Mouse (Mus musculus) right cerebral cortex, adult 2 months (tissue): Measurements from ENCODE around the gene Cyp4b1.
"Not testable (repeated sequence)": the region's sequence is repeated elsewhere in the genome, so short reads cannot be mapped to it uniquely, and the experiment has no call there.

Experiments
- DNase-seq, 2 experiments: peaks; one replicate each; pipeline ENCODE4 v3.0.0; 2021 to 2022; ENCODE audit warnings: low spot score in 2 of 2

The Cyp4b1 gene

DNA sequence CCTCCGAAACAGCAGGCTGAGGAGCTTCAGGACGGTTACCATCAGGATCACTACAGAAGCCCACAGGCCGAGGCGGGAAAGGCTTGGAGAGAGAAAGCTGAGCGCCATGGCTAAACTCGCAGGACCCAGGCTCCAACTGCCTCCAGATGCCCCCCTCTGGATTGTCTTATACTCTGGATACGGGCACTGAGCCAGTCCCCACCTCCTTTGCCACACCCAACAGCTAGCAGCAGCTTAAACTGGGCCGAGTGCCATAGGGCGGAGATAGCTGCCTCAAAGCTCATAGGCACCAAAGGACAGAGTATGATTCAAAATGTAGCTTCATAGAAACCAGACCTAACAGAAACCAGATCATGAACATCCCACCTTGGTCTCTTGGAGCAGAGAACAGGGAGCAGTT, at the start of gene Cyp4b1:
Cyp4b1 (minus strand) TSS at position 144 of the 400 bp plus-strand sequence.
- DNase-seq = no peak

GRCm38 (mm10) chr4:115686299-115686698, 38.8 kb upstream of the Cyp4b1 start:
- no peak for DNase-seq

GRCm38 (mm10) chr4:115659190-115659589, 11.7 kb upstream of the Cyp4b1 start:
- no peak for DNase-seq

- DNase-seq = no peak
These were observed 10.3 kb upstream of the Cyp4b1 start for GRCm38 (mm10) chr4:115657867-115658249.

GRCm38 (mm10) chr4:115657104-115657866, 9.8 kb upstream of the Cyp4b1 start:
- DNase-seq = peak; percentile 31 to 40

GRCm38 (mm10) chr4:115656535-115656922, 9.0 kb upstream of the Cyp4b1 start:
- not testable (repeated sequence) for DNase-seq

DNA sequence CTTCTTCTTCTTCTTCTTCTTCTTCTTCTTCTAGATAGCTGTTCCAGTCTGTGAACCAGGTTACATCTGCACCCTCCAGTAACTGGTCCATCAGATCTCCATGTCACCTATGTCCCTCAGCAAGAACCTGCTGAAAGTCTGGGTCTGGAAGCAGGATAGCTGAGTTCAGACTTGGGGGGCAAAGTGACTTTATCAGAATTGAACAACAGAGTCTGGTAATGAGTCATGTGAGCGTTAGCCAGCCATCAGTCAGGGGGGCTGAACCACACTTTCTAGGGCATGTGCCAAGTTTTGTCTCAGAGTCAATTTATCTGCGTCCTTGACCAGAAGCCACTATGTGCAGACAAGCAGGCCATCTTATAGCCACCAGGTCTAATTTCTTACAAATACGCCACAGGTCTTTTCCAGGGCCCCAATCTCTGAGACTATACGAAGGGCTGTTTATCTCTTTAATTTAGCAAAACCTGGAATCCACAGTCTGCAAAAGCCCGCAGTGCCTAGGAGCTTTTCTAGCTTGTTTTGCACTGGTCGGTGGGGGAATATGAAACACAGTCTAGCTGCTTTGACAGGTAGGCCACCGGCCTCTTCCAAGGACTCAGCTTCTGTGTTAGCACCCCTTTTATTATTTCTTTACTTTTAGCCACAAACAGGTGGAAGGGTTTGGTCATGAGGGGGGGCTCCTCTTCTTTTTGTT, 8.5 kb upstream of the Cyp4b1 start:
- not testable (repeated sequence) for DNase-seq

GRCm38 (mm10) chr4:115650866-115651265, 3.3 kb upstream of the Cyp4b1 start:
- DNase-seq = peak; percentile 45 to 64

GRCm38 (mm10) chr4:115649344-115649743, 1.8 kb upstream of the Cyp4b1 start:
- no peak for DNase-seq

- DNase-seq = no peak
These were observed 1.2 kb upstream of the Cyp4b1 start for GRCm38 (mm10) chr4:115648752-115649151.

GRCm38 (mm10) chr4:115645371-115645770, 2.2 kb downstream of the Cyp4b1 start:
- no peak for DNase-seq

GRCm38 (mm10) chr4:115642967-115643754, 4.4 kb downstream of the Cyp4b1 start:
- no peak for DNase-seq

DNA sequence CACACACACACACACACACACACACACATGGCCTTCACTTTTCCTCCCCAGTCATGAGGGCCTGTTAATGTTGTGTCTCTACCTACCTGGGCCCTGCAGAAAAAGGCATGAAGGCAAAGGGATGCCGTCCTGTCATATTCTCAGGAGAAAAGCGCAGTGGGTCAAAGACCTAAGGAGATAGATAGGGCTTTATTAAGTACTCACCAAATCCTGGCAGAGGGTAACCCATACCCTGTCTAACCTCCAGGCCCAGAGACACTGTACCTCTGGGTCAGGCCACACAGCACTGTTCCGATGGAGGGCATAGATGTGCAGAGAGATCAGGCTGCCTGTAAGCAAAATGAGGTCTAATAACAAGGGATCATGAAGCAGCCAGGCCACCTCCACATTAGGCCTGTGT, 22.0 kb downstream of the Cyp4b1 start:
- DNase-seq = not testable (repeated sequence)

- no peak for DNase-seq
These were observed 33.5 kb downstream of the Cyp4b1 start for GRCm38 (mm10) chr4:115614005-115614404.

DNA sequence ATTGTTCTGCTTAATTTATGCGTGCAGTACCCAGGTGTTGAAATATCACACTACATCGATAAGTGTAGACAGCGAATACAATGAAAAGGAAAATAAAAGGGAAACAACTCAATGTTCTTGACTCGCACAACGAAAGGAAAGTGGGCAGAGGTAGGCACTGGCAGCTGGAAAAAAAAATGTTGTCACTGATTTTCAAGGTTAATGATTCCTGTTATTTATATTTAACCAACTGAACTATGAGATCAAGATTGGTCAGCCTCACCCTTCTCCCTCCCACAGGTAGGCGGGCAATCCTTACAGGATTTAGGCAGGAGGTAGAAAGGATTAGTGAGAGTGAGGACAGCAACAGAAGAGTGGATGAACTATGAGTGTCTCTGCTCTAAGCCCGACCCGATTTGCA, 46.9 kb downstream of the Cyp4b1 start, which contains the start of gene Cyp4a32:
Cyp4a32 (plus strand) TSS at position 359 of the 400 bp plus-strand sequence.
- DNase-seq = not testable (repeated sequence)

- DNase-seq = no peak
These were observed 50.6 kb downstream of the Cyp4b1 start for GRCm38 (mm10) chr4:115596824-115597336.

GRCm38 (mm10) chr4:115596357-115596756, 51.2 kb downstream of the Cyp4b1 start:
- no peak for DNase-seq

GRCm38 (mm10) chr4:115583036-115583435, 64.5 kb downstream of the Cyp4b1 start:
- DNase-seq = no peak

GRCm38 (mm10) chr4:115575776-115576175, 71.7 kb downstream of the Cyp4b1 start:
- DNase-seq = no peak

DNA sequence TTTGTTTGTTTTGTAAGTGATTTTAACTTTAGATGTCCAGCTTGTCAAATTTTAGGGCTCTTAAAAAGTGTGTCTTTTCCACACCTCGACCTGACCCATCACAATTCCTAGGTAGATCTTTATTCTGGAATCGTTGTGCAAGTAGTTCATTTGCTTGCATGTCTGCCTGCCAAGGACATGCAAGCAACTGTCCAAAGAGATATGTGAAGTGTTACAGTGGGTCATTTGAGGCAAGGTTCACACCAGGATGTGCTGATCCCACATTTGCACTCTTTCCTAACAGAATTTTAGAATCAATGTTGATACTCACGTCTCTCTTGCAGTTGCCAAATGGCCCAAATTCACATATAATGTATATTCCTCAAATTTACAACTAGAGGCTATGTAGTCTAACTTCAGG, 72.3 kb downstream of the Cyp4b1 start:
- DNase-seq = no peak
